Mouse (Mus musculus) embryo, embryonic 10 days (tissue): ENCODE data around the gene Psmb3.
A peak's percentile ranks its signal among the peaks of the same experiment; 100 is the strongest.
"Not testable (repeated sequence)": the region's sequence is repeated elsewhere in the genome, so short reads cannot be mapped to it uniquely, and the experiment has no call there.

Source experiments
- DNase-seq: peaks from one replicate; pipeline ENCODE4 v3.0.0-alpha.2; 2015; ENCODE audit warnings: low spot score

Psmb3 gene

GRCm38 (mm10) chr11:97695712-97696401, 7.3 kb upstream of the Psmb3 start:
- no peak for DNase-seq

GRCm38 (mm10) chr11:97696669-97697068, 6.5 kb upstream of the Psmb3 start:
- no peak for DNase-seq

GRCm38 (mm10) chr11:97697199-97697890, 5.9 kb upstream of the Psmb3 start:
- no peak for DNase-seq

- peak; percentile 70 for DNase-seq
Observed at GRCm38 (mm10) chr11:97697891-97698529, 5.2 kb upstream of the Psmb3 start.

- peak; percentile 83 for DNase-seq
Observed at GRCm38 (mm10) chr11:97698741-97699611, 4.2 kb upstream of the Psmb3 start.

DNA sequence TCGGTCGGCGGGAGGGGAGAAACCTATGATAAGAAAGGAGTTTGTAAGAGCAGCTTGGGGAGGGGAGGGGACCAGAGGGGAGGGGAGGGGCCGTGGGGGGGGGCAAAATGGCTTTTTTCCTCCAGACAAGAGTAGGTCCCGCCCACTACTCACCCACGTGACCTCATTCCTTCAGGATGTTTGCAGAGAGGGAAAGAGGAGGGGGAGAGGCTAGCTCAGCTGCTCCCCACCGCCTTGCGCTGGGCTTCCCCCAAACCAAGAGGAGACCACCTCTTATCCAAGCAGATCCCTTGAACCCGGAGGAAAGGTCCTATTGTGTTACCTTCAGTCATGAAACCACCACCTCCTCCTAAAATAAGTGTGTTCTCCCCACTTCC, 3.6 kb upstream of the Psmb3 start:
- peak; percentile 98 for DNase-seq

- peak; percentile 75 for DNase-seq
Observed at GRCm38 (mm10) chr11:97700003-97700745, 3.0 kb upstream of the Psmb3 start, which contains the start of gene Pcgf2. Pcgf2 (minus strand) TSS chr11:97700497.

DNA sequence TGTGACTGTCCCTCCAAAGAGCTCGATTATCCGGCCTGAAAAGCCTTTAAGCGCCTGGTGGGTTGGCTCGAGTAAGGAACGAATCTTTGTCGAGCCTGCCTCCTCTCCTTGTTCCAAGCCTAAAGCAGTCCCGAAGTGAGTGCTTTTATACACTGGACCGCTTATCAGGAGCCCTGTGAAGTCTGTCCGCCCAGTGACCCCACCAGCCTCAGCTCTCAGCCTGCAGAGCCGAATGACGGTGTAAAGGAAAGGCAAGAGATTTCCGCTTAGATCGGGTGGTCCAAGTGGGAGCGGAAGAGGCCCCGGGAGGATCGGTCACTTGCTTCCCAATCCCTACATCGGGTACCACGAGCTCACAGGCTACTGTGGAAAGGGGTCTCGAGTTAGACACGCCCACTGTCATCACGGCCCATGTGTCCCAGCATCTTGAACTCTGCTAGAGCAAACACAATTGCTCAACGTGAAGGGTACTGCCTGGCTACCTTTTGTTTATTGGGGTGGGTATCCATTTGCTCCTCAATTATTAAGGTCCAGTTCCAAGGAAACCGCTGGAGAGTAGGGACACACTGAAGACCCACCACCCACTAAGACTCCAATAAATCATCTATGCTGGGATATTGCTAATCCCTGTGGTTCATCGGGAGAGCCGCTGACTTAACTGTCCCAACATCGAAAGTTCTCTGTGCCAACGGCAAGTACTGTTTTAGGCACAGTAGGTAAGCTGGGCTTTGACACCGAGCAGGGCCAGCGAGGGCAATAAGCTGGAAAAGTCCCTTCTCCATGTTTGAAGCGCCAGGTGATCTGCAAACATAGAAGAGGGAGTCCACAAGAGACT, 2.2 kb upstream of the Psmb3 start:
- peak; percentile 68 for DNase-seq

DNA sequence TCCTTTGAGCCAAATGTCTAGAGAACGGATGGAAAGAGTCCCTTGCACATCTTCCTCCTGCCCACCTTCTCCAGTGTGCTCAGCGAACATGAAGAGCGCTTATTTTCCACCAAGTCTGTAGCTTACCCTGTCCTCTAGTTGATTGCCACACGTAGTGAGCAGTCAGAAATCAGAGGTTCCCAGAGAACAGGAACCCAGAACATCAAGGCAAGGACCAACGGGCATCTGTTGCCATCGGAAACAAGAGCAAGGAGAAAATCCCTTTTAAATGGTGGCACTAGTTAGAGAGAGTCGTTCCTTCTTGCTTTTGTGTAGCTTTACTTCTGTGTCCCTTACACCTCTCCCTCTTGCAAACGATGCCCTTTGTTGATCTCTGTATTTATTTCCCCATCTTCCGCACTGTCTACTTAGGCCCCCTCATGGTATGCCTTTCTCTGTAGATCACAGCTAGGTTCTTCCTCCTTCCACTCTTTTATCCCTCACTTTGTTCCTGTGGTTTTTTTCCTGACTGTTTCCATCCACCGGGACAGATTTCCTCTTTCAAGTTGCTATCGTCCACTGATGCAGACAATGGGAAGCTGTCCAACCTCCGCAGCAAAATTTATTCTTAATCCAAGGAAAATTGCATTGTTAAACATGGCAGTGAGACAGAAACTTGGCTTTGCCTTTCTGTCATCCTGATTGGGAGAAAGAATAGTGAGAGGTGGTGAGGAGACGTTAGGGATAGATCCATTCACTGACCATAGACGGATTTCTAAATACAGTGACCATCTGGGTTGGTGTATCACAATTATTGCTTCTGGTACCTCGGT, 1.4 kb upstream of the Psmb3 start:
- DNase-seq = no peak

DNA sequence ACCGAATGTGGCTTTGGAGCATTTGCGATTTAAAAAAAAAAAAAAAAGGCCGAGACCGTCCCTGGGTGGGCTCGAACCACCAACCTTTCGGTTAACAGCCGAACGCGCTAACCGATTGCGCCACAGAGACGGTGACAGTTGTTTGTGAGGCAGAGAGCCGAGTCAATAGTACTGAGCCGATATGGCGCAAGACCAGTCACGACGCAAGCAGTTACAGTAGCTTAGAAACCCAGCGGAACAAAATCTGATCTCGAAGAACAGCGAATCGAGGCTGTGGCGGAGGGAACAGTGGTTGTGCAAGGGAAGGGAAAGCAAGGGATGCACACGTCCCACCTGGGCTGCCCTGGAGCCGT, 830 bp upstream of the Psmb3 start:
- peak; percentile 92 for DNase-seq

DNA sequence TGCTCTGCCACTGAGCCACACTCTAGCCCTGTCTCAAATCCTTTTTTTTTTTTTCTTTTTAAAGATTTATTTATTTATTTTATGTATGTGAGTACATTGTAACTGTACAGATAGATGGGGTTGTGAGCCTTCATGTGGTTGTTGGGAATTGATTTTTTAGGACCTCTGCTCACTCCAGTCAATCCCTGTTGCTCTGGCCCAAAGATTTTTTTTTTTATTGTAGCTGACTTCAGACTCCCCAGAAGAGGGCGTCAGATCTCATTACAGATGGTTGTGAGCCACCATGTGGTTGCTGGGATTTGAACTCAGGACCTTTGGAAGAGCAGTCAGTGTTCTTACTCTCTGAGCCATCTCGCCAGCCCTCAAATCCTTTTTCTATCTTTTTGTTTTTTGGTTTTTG, 6.9 kb downstream of the Psmb3 start:
- not testable (repeated sequence) for DNase-seq

DNA sequence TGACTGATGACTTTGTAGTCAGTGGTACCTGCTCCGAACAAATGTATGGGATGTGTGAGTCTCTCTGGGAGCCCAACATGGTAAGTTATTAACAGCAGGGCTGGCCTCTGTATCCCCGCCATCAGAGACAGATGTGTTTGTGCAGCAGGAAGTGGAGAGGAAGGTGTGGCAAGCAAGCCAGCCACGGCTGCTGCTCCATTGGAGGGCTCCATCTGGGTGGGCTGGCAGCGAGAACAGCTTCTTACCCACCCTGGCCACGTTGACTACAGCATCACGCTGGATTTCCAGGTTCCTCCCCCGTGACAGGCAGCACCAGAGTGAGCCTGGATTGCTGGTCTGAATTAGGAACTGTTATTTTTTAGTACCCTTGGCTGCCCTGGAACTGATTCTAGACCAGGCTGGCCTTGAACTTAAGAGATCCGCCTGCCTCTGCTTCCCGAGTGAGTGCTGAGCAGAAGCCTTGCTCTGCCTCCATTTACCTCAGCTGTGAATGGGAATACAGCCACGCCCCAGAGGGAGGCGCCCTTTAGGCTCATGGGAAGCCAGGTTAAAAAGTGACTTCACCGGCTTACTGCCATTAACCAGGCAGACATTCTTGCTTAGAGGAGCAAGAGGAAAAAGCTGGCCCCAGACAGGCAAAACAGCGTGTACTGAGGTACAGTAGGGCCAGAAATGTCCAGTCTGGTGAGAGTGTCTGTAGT, 8.2 kb downstream of the Psmb3 start:
- DNase-seq = no peak

DNA sequence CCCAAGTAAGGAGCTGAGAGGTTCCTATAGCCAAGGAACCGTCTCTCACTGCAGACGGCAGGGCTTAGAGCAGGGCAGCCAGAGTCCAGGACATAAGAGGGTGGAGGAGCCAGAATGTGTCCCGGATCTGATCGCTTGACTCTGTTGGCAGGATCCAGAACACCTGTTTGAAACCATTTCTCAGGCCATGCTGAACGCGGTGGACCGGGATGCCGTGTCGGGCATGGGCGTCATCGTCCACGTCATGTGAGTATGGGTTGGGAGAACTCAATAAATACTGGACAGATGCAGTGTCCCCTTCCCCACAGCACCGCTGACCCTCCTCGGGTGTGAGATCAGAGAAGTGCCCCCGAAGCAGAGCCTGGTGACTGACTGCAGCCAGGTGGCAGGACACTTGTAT, 9.1 kb downstream of the Psmb3 start:
- no peak for DNase-seq

DNA sequence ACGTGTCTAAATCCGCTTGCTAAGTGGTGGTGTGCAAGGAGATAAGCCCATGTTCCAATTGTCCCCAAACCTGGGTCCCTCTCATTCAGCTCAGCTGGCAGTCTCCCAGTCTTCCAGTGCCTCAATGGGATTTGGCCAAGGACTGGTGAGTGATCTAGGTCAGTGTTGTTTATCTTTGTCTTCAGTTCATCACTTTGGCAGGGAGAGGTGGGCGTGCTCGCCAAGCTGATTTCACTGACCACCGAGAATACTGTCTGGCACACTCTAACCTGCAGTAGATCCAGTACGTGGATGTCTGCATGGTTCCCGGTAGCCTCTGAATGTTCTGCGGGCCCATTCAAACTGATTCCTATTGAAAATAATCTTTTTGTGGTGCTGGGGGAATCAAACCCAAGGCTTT, 10.7 kb downstream of the Psmb3 start:
- DNase-seq = no peak

- DNase-seq = no peak
Observed at GRCm38 (mm10) chr11:97714356-97714755, 11.2 kb downstream of the Psmb3 start.

- DNase-seq = no peak
Observed at GRCm38 (mm10) chr11:97714784-97715760, 11.9 kb downstream of the Psmb3 start.

DNA sequence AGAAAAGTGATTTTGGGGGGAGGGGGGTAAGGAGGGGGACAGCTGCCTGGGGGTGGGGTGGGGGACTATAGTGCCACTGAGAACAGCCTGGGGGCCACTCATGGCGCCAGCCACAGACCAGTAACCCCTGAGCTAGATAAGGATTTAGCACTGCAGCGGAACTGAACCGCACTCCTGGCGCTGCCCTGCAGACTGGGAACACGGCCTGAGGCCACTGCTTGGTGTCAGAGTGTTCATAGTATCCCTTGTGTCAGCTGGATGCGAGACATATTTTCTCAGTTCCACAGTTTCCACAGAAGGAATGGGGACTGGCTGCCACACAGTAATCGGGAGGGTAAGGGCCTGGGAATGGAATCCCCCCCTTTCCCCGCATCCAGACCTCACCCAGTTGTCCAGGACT, 12.8 kb downstream of the Psmb3 start:
- no peak for DNase-seq
